Comparison of ENCODE assay signal across 18 mouse cellular contexts in genomic region chr17:83920225-83920624, GRCm38 (mm10).
"Had no signal": no experiment of that assay in that cellular context is flagged by ENCODE, and none has a peak within 500 bp of the region (broad histone marks: within the 10 kb centered on the region; RNA-seq: fewer than 3 reads in every experiment).

No protein-coding gene starts in this region.

- H3K4me3 ChIP-seq: layer of hippocampus, adult 2 months; left cerebral cortex, adult 2 months; limb, embryonic 15.5 days; megakaryocyte, embryonic 14.5 days; midbrain, embryonic 10.5 days; midbrain, embryonic 13.5 days had no signal

- H3K9me3 ChIP-seq: limb, embryonic 15.5 days; megakaryocyte, embryonic 14.5 days; midbrain, embryonic 10.5 days; midbrain, embryonic 13.5 days had no signal

- H3K9ac ChIP-seq: limb, embryonic 15.5 days; liver, embryonic 14.5 days; liver, postnatal 0 days; lung, embryonic 14.5 days; midbrain, embryonic 13.5 days had no signal

- DNase-seq: layer of hippocampus, adult 9-11 months; layer of hippocampus, postnatal 36 days; liver, postnatal 0 days; lung, embryonic 14.5 days; lung, postnatal 36 days; thymus, adult 2 months; thymus, postnatal 14 days; thymus, postnatal 4 days had no signal

- H3K27me3 ChIP-seq: limb, embryonic 15.5 days; megakaryocyte, embryonic 14.5 days; midbrain, embryonic 13.5 days had no signal

- H3K4me1 ChIP-seq: midbrain, embryonic 13.5 days had no signal

- H3K27ac ChIP-seq: kidney, postnatal 0 days; layer of hippocampus, adult 2 months; left cerebral cortex, adult 2 months; limb, embryonic 15.5 days; liver, embryonic 14.5 days; midbrain, embryonic 10.5 days; midbrain, embryonic 13.5 days had no signal

- H3K36me3 ChIP-seq: limb, embryonic 15.5 days; midbrain, embryonic 10.5 days; midbrain, embryonic 13.5 days had no signal

- ATAC-seq: liver, postnatal 0 days; lung, postnatal 0 days; midbrain, embryonic 13.5 days had no signal

- H3K4me2 ChIP-seq: limb, embryonic 15.5 days; liver, embryonic 11.5 days; lung, embryonic 14.5 days; midbrain, embryonic 13.5 days had no signal
